Mouse (Mus musculus) limb, embryonic 11.5 days (tissue): ENCODE measurements around the gene Lsmem1. TPM values are rescaled to one million over a fixed set of nuclear protein-coding genes. Genes with fewer than 3 reads are reported as not detected.

Experiments
- ATAC-seq: fragments of 200-750 bp; cut with Nextera tagmentation; 2 replicates; pipeline ENCODE4 v1.8.0; 2017; ENCODE audit warnings: low read depth; ENCODE audit not compliant: insufficient number of reproducible peaks, low FRiP score, low TSS enrichment
- DNase-seq: peaks from one replicate; pipeline ENCODE4 v3.0.0-alpha.2; 2015; ENCODE audit warnings: low spot score
- H3K27ac ChIP-seq: fragments of 300-500 bp; sonication (generic); replicated peaks from 2 replicates; pipeline ENCODE4 v1.5.1; 2014; ENCODE audit warnings: low read depth, mild to moderate bottlenecking, low read length
- H3K27me3 ChIP-seq: fragments of 300-500 bp; sonication (generic); 2 replicates; pipeline ENCODE4 v1.6.1; 2014; ENCODE audit warnings: mild to moderate bottlenecking, low read length, mixed read lengths; ENCODE audit not compliant: control insufficient read depth, insufficient read depth
- H3K36me3 ChIP-seq: fragments of 300-500 bp; sonication (generic); 2 replicates; pipeline ENCODE4 v1.6.1; 2014; ENCODE audit warnings: mild to moderate bottlenecking, low read length, moderate library complexity, mixed read lengths; ENCODE audit not compliant: control insufficient read depth, insufficient read depth
- H3K4me1 ChIP-seq: fragments of 300-500 bp; sonication (generic); 2 replicates; pipeline ENCODE4 v1.6.1; 2014; ENCODE audit warnings: low read length, mixed read lengths; ENCODE audit not compliant: control insufficient read depth, insufficient read depth
- H3K4me2 ChIP-seq: fragments of 300-500 bp; sonication (generic); 2 replicates; pipeline ENCODE4 v1.6.1; 2014; ENCODE audit warnings: low read depth, mild to moderate bottlenecking, moderate library complexity; ENCODE audit not compliant: severe bottlenecking
- H3K4me3 ChIP-seq: fragments of 300-500 bp; sonication (generic); 2 replicates; pipeline ENCODE4 v1.5.1; 2014; ENCODE audit warnings: low read depth, low read length
- H3K9ac ChIP-seq: fragments of 300-500 bp; sonication (generic); 2 replicates; pipeline ENCODE4 v1.6.1; 2014; ENCODE audit warnings: mild to moderate bottlenecking, low read length
- H3K9me3 ChIP-seq: fragments of 300-500 bp; sonication (generic); 2 replicates; pipeline ENCODE4 v1.6.1; 2016; ENCODE audit warnings: low read length; ENCODE audit not compliant: control insufficient read depth
- WGBS: fragments of 180-500 bp; shearing (Covaris S2); extraction: QIAGEN DNeasy Blood & Tissue Kit; methylation state at CpG from one replicate; pipeline ENCODE4 v1.1.7; 2014; 5-methylcytosine and 5-hydroxymethylcytosine counted together
- polyA plus RNA-seq: library from polyadenylated mRNA; unstranded; fragments of >200 nt; fragmentation: Nextera tagmentation; extraction: Ambion mirVana; gene quantifications from 2 replicates; pipeline ENCODE4 v1.2.1, GENCODE M21; 2014

The Lsmem1 gene
- polyA plus RNA-seq, 1 experiment from 2014 or later, result not detected

DNA sequence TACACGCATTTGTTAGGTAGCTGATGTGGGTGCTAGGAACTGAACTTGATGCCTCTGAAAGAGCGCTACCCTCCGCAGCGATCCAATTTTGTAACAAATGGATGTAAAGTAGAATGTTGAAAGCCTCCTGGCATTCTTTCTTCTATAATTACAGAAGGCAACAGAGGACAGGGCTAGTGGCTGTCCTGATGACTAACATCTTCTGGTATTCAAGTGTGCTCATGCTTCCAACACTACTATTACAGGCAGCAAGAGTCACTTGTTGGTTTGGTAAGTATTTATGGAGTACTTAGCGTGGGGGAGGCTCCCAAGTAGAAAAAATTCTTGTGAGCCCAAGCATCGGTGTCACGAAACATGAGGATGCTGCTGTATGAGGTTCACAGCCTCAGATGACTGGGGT lies 39.9 kb upstream of the Lsmem1 start:
- Histone ChIP-seq H3K4me3 (no peak overlapping the region), H3K27ac (no peak overlapping the region), H3K36me3 (no peaks in the 10 kb centered on the region), H3K9ac (no peak overlapping the region), H3K9me3 (no peaks in the 10 kb centered on the region), H3K27me3 (no peaks in the 10 kb centered on the region), H3K4me1 (no peaks in the 10 kb centered on the region), H3K4me2 (no peak overlapping the region)
- WGBS, result 97% methylated on average over 7 of the region's 7 CpGs
- DNase-seq (no peak), ATAC-seq (no peak)

DNA sequence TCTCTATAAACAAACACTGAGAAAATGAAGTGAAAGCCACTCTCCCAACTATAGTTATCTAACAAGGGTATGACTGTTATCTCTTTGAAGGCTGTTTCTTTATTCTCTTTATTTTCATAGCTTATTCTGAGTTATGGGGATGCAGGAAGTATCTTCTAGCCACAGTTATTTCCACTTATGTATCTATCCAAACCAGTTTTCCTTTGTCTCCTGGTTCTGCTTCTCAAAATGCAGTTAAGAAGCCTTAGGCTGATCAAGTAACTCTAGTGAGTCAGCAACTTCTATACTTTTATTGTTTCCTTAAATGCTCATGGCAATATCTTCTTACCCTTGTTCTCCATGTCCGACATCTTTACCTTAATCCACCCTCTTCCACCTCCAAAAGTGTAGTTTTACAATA lies 32.9 kb upstream of the Lsmem1 start:
- Histone ChIP-seq H3K9ac (no peak overlapping the region), H3K4me2 (no peak overlapping the region), H3K36me3 (no peaks in the 10 kb centered on the region), H3K4me3 (no peak overlapping the region), H3K9me3 (no peaks in the 10 kb centered on the region), H3K27me3 (no peaks in the 10 kb centered on the region), H3K27ac (no peak overlapping the region), H3K4me1 (no peaks in the 10 kb centered on the region)
- DNase-seq (no peak), ATAC-seq (no peak)
- WGBS, result 87% methylated on average over 1 of the region's 1 CpGs

DNA sequence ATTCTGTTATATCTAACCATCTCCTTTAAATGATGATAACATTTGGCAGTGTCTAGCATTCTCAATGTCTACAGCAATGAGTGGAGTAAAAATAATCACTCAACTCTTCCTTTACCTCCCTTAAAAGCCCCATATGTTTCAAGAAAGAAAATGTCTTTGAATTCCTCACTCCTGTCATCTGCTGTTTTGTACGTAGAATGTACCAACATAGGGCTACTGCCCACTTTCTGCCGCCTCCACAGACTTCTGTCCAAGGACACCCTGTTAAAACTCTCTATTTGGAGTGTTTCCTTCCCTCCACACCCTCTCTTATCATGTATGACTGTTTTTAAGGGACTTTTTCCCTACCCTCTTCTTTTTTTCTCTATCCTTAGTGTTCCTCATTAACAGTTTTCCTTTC lies 32.3 kb upstream of the Lsmem1 start:
- H3K4me2 ChIP-seq, result no peak overlapping the region
- 93% methylated on average over 2 of the region's 2 CpGs for WGBS
- no peaks in the 10 kb centered on the region for H3K36me3 ChIP-seq
- ATAC-seq (no peak), DNase-seq (no peak)
- no peaks in the 10 kb centered on the region for H3K9me3 ChIP-seq
- no peaks in the 10 kb centered on the region for H3K4me1 ChIP-seq
- no peak overlapping the region for H3K27ac ChIP-seq
- H3K4me3 ChIP-seq, result no peak overlapping the region
- H3K27me3 ChIP-seq, result no peaks in the 10 kb centered on the region
- H3K9ac ChIP-seq, result no peak overlapping the region

DNA sequence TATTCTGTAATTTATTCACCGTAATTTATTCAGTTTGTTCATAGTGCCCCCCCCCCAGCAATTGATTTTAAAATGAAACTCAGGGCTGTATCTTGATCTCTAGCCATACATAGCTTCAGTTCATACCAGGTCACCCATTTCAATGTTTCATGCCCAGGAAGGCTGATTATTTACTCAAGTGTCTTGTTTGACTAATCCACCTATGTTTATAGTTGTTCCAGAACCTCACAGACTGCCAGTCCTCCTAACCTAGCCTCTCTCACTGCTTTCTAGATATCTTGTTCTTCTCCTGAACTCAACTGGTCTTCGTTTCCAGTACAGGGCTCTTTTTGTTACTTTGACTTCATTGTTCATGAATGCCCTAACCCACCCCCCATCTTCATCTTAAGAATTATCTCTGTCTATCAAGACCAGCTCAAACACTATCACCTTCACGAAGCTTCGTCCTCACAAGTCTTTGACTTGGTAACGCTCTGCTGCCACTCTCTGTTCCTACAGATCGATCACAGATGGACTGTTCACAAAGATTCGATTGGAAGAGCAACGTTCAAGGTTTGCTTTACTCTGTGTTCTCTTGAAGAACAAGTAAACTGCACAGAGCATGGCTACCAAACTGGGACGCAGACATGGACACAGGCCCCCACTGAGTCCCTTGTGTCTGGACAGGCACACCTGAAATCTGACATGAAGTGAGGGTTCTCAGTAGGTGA lies 25.0 kb upstream of the Lsmem1 start:
- no peaks in the 10 kb centered on the region for H3K27me3 ChIP-seq
- no peaks in the 10 kb centered on the region for H3K9me3 ChIP-seq
- 96% methylated on average over 9 of the region's 9 CpGs for WGBS
- H3K36me3 ChIP-seq, result no peaks in the 10 kb centered on the region
- H3K4me3 ChIP-seq, result no peak overlapping the region
- H3K4me1 ChIP-seq, result peaks cover 8% of the 10 kb centered on the region; the same call in 1 of the 2 replicates
- no peak for ATAC-seq
- H3K27ac ChIP-seq, result no peak overlapping the region
- H3K4me2 ChIP-seq, result no peak overlapping the region
- no peak for DNase-seq
- no peak overlapping the region for H3K9ac ChIP-seq

DNA sequence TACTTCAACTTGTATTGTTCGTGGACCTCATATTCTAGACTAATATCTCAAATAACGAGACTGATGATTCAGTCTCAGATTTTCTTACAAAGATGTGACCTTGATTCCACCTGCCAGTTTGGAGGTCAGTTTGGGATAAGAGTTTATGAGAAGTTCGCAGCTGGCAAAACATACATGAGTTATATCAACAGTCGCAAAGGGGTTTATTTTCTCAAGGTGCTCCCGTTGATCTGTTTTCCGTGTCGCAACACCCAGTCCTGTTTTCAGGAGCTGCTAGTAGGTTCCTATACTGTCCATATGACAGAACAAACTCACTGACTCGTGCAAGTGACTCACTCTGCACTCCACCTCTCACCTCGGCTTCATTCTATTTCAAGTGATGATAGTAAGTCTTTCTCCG lies 24.4 kb upstream of the Lsmem1 start:
- no peaks in the 10 kb centered on the region for H3K36me3 ChIP-seq
- ATAC-seq, result no peak
- peak overlapping the region; percentile 94 for H3K4me3 ChIP-seq
- 63% methylated on average over 10 of the region's 10 CpGs for WGBS
- DNase-seq, result no peak
- peaks cover 8% of the 10 kb centered on the region; the same call in 1 of the 2 replicates for H3K4me1 ChIP-seq
- H3K9me3 ChIP-seq, result no peaks in the 10 kb centered on the region
- no peak overlapping the region for H3K27ac ChIP-seq
- H3K9ac ChIP-seq, result peak overlapping the region; percentile 44; the same call in 1 of the 2 replicates
- peak overlapping the region; percentile 51 for H3K4me2 ChIP-seq
- H3K27me3 ChIP-seq, result no peaks in the 10 kb centered on the region

DNA sequence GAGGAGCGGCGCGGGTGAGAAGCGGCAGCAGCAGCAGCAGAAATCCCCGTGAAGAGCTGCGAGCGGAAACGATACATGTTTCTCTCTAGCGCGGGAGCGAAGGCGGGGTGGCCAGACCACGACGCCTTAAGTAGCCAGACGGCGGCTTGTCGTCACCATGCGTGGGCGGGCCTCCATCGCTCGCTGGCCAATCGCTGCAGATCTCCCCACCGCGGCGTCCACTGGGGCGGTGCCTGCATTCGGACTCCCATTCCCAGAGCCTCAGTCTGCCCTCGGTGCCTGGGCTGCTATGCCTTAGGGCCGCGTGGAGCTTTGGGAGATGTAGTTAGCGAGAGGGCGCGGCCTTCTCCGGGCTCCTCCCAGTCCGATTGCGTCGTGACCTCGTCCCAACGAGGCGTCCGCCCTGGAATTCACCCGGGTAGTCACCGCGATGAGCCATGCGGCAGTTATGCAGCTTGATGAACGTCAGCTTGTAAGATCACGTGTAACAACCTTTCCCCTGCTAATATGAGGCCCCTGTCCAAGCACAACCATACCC lies 23.9 kb upstream of the Lsmem1 start:
- Histone ChIP-seq H3K36me3 (no peaks in the 10 kb centered on the region), H3K9ac (peak overlapping the region; percentile 89), H3K27me3 (no peaks in the 10 kb centered on the region), H3K4me2 (peak overlapping the region; percentile 68), H3K27ac (peak overlapping the region; percentile 83), H3K4me1 (peaks cover 8% of the 10 kb centered on the region; the same call in 1 of the 2 replicates), H3K4me3 (peak overlapping the region; percentile 94), H3K9me3 (no peaks in the 10 kb centered on the region)
- ATAC-seq (peak; percentile 99), DNase-seq (peak; percentile 99)
- WGBS, result 0% methylated on average over 47 of the region's 47 CpGs

DNA sequence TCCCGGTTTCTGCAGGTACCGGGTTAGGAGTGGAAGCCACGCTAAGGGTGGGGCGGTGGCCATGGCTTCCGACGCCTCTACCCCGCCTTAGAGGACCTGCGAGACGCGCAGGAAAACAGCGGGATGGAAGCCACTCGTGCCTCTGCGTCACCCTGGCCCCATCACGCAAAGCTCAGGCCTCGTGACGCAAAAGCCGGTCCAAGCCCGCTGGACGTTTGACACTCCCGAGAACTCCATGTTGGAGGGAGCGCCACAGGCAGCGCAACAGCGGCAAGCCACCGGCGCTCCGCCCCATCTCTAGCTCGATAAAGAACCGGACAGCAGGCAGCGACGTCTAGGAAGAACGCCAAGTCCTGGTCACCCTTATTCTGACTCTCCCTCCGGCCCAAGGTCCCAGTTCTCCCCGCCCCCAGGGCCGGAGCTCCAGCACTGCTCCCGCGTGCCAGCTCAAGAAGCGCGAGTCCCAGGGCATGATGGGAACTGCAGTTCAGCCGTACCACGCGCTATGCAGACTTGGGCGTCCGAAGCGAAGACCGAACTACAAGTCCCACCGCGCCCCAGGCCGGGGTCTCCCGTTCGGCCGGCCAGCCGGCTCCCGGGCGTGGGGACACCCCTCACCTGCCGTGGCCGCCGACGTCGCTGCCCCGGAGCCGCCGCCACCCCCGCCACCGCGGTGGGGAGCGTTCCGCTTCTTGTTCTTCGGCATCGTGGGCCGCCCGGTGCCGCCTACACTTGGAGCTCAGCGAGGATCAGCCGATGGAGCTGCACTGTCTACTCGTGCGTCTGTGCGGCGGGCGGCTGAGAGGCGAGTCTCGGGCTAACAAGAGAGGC lies 23.2 kb upstream of the Lsmem1 start:
- Histone ChIP-seq H3K9ac (peak overlapping the region; percentile 89), H3K4me1 (peaks cover 8% of the 10 kb centered on the region; the same call in 1 of the 2 replicates), H3K4me3 (peak overlapping the region; percentile 94), H3K27ac (peak overlapping the region; percentile 83), H3K27me3 (no peaks in the 10 kb centered on the region), H3K9me3 (no peaks in the 10 kb centered on the region), H3K36me3 (no peaks in the 10 kb centered on the region), H3K4me2 (peak overlapping the region; percentile 68)
- WGBS, result under 1% methylated on average over 80 of the region's 81 CpGs
- DNase-seq, result peak; percentile 94
- peak; percentile 92 for ATAC-seq

DNA sequence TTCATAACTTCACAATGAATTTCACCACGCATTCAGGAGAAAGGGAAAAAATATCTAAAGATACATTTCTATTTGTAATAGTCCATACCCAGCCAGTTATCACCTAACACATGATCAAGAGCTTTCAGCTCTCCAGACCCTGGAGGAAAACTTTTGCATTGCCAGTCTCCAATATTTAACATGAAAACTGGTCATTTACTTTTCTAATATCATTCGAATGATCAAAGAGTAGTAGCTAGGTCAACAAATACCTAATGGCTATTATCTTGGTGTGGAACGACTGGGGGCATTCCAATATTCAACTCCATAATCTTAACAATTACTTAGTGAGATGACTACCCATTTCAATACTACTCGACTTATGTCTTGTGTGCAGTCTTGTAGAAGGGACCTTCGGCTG lies 22.3 kb upstream of the Lsmem1 start:
- ATAC-seq (no peak), DNase-seq (no peak)
- peak overlapping the region; percentile 94 for H3K4me3 ChIP-seq
- H3K9me3 ChIP-seq, result no peaks in the 10 kb centered on the region
- H3K36me3 ChIP-seq, result no peaks in the 10 kb centered on the region
- 22% methylated on average over 5 of the region's 5 CpGs for WGBS
- H3K27ac ChIP-seq, result no peak overlapping the region
- peak overlapping the region; percentile 89 for H3K9ac ChIP-seq
- H3K27me3 ChIP-seq, result no peaks in the 10 kb centered on the region
- H3K4me2 ChIP-seq, result peak overlapping the region; percentile 68
- H3K4me1 ChIP-seq, result peaks cover 8% of the 10 kb centered on the region; the same call in 1 of the 2 replicates
